Mouse (Mus musculus) layer of hippocampus, postnatal 25 days (tissue): ENCODE measurements at regions not wholly inside any gene's neighbourhood (a gene's known extent, or its start where the extent isn't known, plus 50 kb on each side); places are given as distances from the start of the nearest gene placed in this dataset.
A peak's percentile ranks its signal among the peaks of the same experiment; 100 is the strongest.
"Not testable (repeated sequence)": the region's sequence is repeated elsewhere in the genome, so short reads cannot be mapped to it uniquely, and the experiment has no call there.

Experiments used
- DNase-seq, 2 experiments: peaks; one replicate each; pipeline ENCODE4 v3.0.0; 2022; ENCODE audit warnings: mixed read lengths in 2 of 2, low spot score in 1 of 2; ENCODE audit errors: extremely low spot score in 1 of 2

DNA sequence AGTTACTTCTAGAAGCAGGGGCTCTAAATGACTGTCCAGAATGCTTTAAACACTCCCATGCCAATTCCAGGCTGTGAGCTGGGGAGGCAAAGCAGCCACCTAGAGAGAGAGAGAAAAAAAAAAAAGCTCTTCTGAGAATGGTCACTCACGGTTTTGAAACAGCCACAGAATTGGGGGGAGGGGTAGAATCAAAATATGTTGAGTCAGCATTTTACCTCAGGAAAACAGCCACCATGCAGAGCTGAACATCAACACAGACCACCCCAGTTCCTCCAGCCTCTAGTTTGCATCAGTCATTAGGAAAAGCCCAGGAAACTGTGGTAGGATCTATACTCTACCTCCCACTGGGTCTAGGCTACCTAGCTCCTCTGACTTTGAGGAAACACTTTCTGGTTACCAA, 124.1 kb upstream of the Gm5150 start:
- DNase-seq, result no peak

DNA sequence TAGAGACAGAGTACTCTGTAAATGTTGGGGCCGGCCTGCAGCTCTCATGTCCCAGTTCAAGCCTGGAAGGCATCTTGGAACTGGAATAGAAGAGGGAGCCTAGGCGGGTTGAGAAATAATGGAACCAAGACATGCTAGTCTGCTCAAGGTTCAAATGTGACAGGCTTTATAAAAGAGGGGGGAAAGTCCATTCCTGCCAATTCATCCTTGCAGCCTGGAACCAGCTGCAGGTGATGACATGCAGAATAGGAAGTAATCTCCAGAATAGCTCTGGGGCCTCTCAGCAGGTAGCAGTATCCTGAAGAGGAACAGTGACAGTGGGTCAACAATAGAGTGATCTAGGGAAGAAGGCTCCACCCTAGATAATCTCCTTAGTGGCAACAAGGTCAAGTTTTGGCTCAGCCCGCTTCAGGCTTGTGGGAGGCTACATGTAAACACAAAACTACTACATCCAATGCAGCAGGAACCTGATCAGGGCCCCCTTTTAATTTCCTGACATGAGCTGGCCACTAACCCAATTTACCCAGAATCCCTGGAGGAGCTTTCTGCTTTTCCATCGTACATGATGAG, 119.2 kb upstream of the Gm5150 start:
- DNase-seq, result not testable (repeated sequence)

DNA sequence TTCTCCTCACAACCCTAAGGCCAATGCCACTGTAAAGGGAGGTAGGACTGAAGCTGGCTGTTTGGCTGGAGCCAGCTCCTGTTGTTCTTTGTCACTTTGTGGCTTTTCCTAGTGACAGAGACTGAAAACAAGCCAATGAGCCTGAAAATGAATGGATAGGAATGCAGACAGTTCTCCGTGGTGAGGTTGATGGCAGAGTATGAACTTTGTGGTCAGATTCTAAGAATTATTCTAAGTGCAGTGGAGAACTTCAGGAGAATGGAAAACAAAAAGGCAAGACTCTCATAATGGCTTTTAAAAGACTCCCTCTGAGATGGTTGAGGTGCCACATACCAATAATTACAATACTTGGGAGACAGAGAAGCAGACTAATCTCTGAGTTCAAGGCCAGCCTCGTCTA, 109.7 kb upstream of the Gm5150 start:
- no peak for DNase-seq

DNA sequence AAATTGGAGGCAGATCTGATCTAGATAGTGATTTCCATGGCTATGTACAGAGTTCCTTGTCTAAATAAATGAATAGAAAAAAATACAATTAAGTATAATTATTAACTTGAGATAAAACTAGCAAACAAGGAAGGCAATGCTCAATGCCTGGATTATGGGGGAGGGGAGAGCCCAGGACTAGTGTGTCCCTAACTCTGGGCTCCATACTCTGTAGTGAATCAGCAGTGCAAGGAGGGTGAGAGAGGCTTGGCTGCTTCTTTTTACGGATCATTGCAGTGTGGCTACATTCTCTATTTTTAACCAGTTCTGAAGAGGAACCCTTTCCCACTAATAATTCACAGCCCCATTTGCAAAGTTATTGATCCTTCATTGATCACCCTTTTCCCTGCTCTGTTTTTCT, 101.3 kb upstream of the Gm5150 start:
- no peak for DNase-seq

DNA sequence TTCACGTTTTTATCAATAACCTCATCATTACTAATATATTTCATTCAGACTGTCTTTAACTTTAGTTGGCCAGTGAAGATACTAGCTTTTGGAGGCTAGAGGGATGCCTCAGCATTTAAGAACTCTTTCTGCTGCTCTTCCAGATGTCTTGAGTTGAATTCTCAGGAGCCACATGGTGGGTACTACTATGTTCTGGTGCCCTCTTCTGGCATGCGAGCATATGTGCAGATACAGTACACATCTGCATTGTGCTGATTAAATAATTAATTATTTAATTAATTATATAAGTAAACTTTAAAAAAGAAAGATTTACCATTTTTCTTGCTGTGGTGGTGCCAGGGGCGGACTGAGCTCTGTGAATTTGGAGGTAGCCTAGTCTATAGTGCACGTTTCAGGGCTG, 98.8 kb upstream of the Gm5150 start:
- no peak for DNase-seq

DNA sequence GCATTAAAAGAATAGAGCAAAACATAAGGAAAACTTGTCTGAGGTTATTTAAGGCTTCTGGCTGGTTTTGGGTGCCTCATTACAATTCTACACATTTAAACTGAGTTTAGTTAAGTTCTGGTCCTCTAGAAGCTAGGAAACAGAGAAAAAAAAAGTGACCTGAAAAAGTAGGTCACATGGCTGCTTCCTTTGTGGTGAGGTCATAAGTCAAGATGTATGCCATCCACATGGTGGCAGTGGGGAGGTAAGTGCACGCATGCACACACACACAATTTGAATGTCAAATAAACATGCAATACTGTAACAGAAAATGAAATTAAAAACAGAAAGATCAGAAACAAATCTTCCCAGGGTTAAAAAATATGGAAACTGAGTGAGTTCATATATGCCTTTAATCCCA, 96.9 kb upstream of the Gm5150 start:
- no peak for DNase-seq

DNA sequence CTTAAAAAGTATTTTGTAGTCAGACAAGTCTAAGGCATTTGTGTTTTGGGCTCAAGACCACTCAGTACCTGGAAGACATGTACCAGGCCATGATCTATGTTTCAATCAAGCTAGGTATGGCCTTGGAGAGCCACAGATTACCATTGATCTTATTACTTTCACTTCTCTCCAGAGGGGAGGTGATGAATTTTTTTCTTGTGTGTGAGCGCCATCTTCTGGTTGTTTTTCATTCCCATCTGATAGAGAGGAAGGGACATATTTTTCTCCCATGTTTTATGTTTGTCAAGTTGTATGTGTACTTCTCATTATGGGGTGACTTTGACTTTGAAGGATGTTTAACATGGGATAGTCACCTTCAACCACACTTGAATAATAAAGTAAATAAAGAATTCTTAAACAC, 80.3 kb upstream of the Gm5150 start:
- DNase-seq, result peak in 1 of 2 experiments; percentile 3

DNA sequence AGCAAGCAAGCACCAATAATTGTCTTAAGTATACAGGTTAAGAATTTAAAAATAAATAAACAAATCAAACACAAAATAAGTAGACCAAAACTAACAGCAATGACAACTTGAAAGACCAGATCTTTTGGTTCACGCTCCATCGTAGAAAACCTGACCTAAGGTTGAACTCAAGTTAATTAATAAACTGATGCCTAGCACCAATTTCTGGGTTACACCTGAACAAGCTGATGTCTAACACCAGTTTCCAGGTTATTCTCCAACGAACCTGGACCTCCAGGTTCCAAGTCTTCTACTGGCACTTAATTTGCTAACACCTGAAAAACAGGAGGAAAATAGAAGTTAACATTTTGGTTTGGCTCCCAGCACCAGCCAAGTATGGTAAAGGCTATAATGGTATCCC, 79.1 kb upstream of the Gm5150 start:
- no peak for DNase-seq

DNA sequence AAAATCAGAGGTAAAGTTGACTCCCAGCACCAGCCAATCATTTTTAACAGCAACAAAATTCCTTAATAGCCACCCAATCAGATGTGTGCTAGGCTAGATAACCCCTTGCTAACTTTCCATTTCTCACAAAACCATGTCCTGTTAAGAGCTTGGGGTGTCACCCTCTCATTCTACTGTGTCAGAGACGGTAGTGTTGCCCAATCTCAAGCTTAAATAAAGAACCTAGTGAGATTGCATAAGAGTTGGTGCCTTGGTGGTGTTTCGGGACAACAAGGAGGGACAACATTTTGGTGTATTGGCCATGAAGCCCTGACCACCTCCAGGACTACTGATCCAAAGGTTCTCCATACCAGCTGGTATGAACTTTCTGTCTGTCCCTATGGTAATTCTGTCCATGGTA, 72.9 kb upstream of the Gm5150 start:
- no peak for DNase-seq

DNA sequence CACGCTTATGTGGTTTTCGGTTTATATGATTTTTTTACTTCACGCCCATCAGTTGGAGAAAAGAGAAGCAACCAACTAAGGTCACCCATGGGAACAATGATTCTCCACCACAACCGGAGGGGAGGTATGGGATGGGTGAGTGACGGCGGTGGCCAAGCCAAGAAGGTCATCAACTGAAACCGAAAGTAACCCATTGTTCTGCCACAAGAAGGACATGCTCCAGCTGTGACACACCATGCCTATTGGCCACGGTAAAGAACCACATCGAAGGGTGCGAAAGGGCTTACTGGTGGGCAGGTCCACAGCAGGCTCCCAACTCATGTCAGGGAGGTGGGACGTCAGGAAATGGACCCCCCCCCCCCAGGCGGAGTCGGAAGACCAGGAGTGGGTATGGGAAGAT, 65.7 kb upstream of the Gm5150 start:
- no peak for DNase-seq

DNA sequence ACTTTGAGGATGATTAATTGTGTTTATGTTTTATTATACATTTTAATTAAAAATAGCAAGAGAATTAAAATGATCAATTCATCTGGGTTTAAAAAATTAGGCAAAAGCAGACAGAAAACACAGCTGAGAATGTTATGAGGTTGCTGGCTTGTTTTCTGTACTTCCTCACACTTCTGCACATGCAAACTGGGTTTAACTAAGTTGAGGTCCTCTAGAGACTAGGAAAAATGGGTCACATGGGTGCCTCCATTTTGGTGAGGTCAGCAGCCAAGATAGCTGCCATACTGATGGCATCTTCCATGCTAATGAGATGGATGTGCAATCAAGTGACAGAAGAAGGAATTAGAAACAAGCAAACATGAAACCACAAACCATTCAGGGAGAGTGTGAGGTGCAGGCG, 64.7 kb upstream of the Gm5150 start:
- no peak for DNase-seq

DNA sequence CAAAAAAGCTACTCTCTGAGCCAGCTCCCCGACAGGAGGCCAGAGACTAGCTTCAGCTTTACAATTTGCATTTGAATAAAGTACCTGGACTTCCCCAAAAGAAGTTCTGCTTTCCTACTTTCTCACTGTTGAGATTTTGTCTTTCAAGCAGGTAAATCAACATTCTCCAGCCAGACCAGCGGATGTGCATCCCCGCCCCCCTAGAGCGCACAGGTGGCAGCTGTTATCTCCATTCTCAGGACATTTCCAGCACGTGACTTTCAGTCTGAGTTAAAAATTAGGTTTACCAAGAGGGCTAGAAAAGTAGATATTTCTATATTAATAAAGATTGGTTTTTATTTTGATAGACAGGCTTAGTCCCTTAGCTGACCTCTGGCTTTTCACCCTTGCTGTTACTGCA, 51.5 kb upstream of the Gm5150 start:
- not testable (repeated sequence) for DNase-seq
